Mouse (Mus musculus): ENCODE data around the gene Adamts7. TPM values are rescaled to one million over a fixed set of nuclear protein-coding genes. Genes with fewer than 3 reads are reported as not detected.

Adamts7 gene
- polyA plus RNA-seq, 1 experiment: 19.9 TPM

GRCm38 (mm10) chr9:90183550-90183949 lies 20.7 kb downstream of the Adamts7 start:
- Histone ChIP-seq H3K4me2 (ENCODE audit: low read depth) (peak overlapping the region; percentile 42), H3K27me3 (ENCODE audit: control insufficient read depth, insufficient read depth, insufficient read length) (no peaks in the 10 kb centered on the region), H3ac (ENCODE audit: control insufficient read depth, insufficient read length) (no peak overlapping the region), H3K79me2 (ENCODE audit: control insufficient read depth, insufficient read depth) (no peaks in the 10 kb centered on the region), H3K4me3 (no peak overlapping the region), H3K36me3 (ENCODE audit: control insufficient read depth, insufficient read depth) (no peaks in the 10 kb centered on the region)
- TF ChIP-seq E2F4 (IDR thresholded peaks at IDR 0.05; ENCODE audit: insufficient read depth) (no peak), TCF12 (IDR thresholded peaks at IDR 0.05; ENCODE audit: insufficient read depth, poor library complexity, severe bottlenecking) (no peak), MYOG (IDR thresholded peaks at IDR 0.05; ENCODE audit: control insufficient read depth in 1 of 3, insufficient read depth in 1 of 3, insufficient read length in 2 of 3, low read depth in 2 of 3) (no peak), REST (IDR thresholded peaks at IDR 0.05; ENCODE audit: insufficient read depth, insufficient read length) (no peak), TCF3 (IDR thresholded peaks at IDR 0.05; ENCODE audit: insufficient read length, low read depth) (no peak), MAX (IDR thresholded peaks at IDR 0.05; ENCODE audit: low read depth) (no peak), POLR2A (IDR thresholded peaks at IDR 0.05; ENCODE audit: insufficient read length, low read depth) (no peak), CEBPB (IDR thresholded peaks at IDR 0.05; ENCODE audit: insufficient read depth, poor library complexity, severe bottlenecking) (no peak), SRF (IDR thresholded peaks at IDR 0.05; ENCODE audit: control insufficient read depth, insufficient read length, low read depth) (no peak), MYOD1 (IDR thresholded peaks at IDR 0.05; ENCODE audit: control insufficient read depth in 1 of 3, insufficient read length in 2 of 3, low read depth in 2 of 3) (no peak)

GRCm38 (mm10) chr9:90184116-90184515 lies 21.2 kb downstream of the Adamts7 start:
- H3ac ChIP-seq (ENCODE audit: control insufficient read depth, insufficient read length): no peak overlapping the region
- H3K4me3 ChIP-seq: no peak overlapping the region
- no peaks in the 10 kb centered on the region for H3K27me3 ChIP-seq (ENCODE audit: control insufficient read depth, insufficient read depth, insufficient read length)
- peak overlapping the region; percentile 42 for H3K4me2 ChIP-seq (ENCODE audit: low read depth)
- no peaks in the 10 kb centered on the region for H3K36me3 ChIP-seq (ENCODE audit: control insufficient read depth, insufficient read depth)
- TF ChIP-seq POLR2A (IDR thresholded peaks at IDR 0.05; ENCODE audit: insufficient read length, low read depth): peak; percentile 24
- peak; percentile 27 for TF ChIP-seq TCF12 (IDR thresholded peaks at IDR 0.05; ENCODE audit: insufficient read depth, poor library complexity, severe bottlenecking)
- peak; percentile 52 to 84 (median 62) for TF ChIP-seq MYOG (IDR thresholded peaks at IDR 0.05; ENCODE audit: control insufficient read depth in 1 of 3, insufficient read depth in 1 of 3, insufficient read length in 2 of 3, low read depth in 2 of 3)
- TF ChIP-seq MYOD1 (IDR thresholded peaks at IDR 0.05; ENCODE audit: control insufficient read depth in 1 of 3, insufficient read length in 2 of 3, low read depth in 2 of 3): peak in 2 of 3 experiments; percentile 48 to 80
- no peak for TF ChIP-seq SRF (IDR thresholded peaks at IDR 0.05; ENCODE audit: control insufficient read depth, insufficient read length, low read depth)
- H3K79me2 ChIP-seq (ENCODE audit: control insufficient read depth, insufficient read depth): no peaks in the 10 kb centered on the region

GRCm38 (mm10) chr9:90185356-90185910 lies 22.6 kb downstream of the Adamts7 start:
- Histone ChIP-seq H3K36me3 (ENCODE audit: control insufficient read depth, insufficient read depth) (peaks cover 4% of the 10 kb centered on the region), H3K79me2 (ENCODE audit: control insufficient read depth, insufficient read depth) (no peaks in the 10 kb centered on the region), H3ac (ENCODE audit: control insufficient read depth, insufficient read length) (no peak overlapping the region), H3K4me3 (no peak overlapping the region), H3K27me3 (ENCODE audit: control insufficient read depth, insufficient read depth, insufficient read length) (no peaks in the 10 kb centered on the region), H3K4me2 (ENCODE audit: low read depth) (no peak overlapping the region)
- TF ChIP-seq E2F4 (IDR thresholded peaks at IDR 0.05; ENCODE audit: insufficient read depth) (no peak), POLR2A (IDR thresholded peaks at IDR 0.05; ENCODE audit: insufficient read length, low read depth) (no peak), CEBPB (IDR thresholded peaks at IDR 0.05; ENCODE audit: insufficient read depth, poor library complexity, severe bottlenecking) (no peak), MYOG (IDR thresholded peaks at IDR 0.05; ENCODE audit: control insufficient read depth in 1 of 3, insufficient read depth in 1 of 3, insufficient read length in 2 of 3, low read depth in 2 of 3) (no peak), TCF12 (IDR thresholded peaks at IDR 0.05; ENCODE audit: insufficient read depth, poor library complexity, severe bottlenecking) (no peak), MAX (IDR thresholded peaks at IDR 0.05; ENCODE audit: low read depth) (no peak), REST (IDR thresholded peaks at IDR 0.05; ENCODE audit: insufficient read depth, insufficient read length) (no peak), SRF (IDR thresholded peaks at IDR 0.05; ENCODE audit: control insufficient read depth, insufficient read length, low read depth) (no peak), POLR2AphosphoS2 (IDR thresholded peaks at IDR 0.05; ENCODE audit: insufficient read length, low read depth) (no peak), MYOD1 (IDR thresholded peaks at IDR 0.05; ENCODE audit: control insufficient read depth in 1 of 3, insufficient read length in 2 of 3, low read depth in 2 of 3) (no peak), TCF3 (IDR thresholded peaks at IDR 0.05; ENCODE audit: insufficient read length, low read depth) (no peak), USF1 (IDR thresholded peaks at IDR 0.05; ENCODE audit: low read depth) (no peak)

GRCm38 (mm10) chr9:90188893-90189292 lies 26.0 kb downstream of the Adamts7 start:
- H3K4me2 ChIP-seq (ENCODE audit: low read depth): no peak overlapping the region
- H3K36me3 ChIP-seq (ENCODE audit: control insufficient read depth, insufficient read depth): peaks cover 4% of the 10 kb centered on the region

More at GRCm38 (mm10) chr9:90188893-90189292, 26.0 kb downstream of the Adamts7 start:
- Histone ChIP-seq H3K27me3 (ENCODE audit: control insufficient read depth, insufficient read depth, insufficient read length) (no peaks in the 10 kb centered on the region), H3ac (ENCODE audit: control insufficient read depth, insufficient read length) (no peak overlapping the region), H3K4me3 (no peak overlapping the region), H3K79me2 (ENCODE audit: control insufficient read depth, insufficient read depth) (no peaks in the 10 kb centered on the region)
- TF ChIP-seq CEBPB (IDR thresholded peaks at IDR 0.05; ENCODE audit: insufficient read depth, poor library complexity, severe bottlenecking) (no peak), MAX (IDR thresholded peaks at IDR 0.05; ENCODE audit: low read depth) (no peak), TCF3 (IDR thresholded peaks at IDR 0.05; ENCODE audit: insufficient read length, low read depth) (no peak), SRF (IDR thresholded peaks at IDR 0.05; ENCODE audit: control insufficient read depth, insufficient read length, low read depth) (no peak), POLR2A (IDR thresholded peaks at IDR 0.05; ENCODE audit: insufficient read length, low read depth) (no peak), POLR2AphosphoS2 (IDR thresholded peaks at IDR 0.05; ENCODE audit: insufficient read length, low read depth) (no peak), E2F4 (IDR thresholded peaks at IDR 0.05; ENCODE audit: insufficient read depth) (no peak), MYOD1 (IDR thresholded peaks at IDR 0.05; ENCODE audit: control insufficient read depth in 1 of 3, insufficient read length in 2 of 3, low read depth in 2 of 3) (no peak), TCF12 (IDR thresholded peaks at IDR 0.05; ENCODE audit: insufficient read depth, poor library complexity, severe bottlenecking) (no peak), MYOG (IDR thresholded peaks at IDR 0.05; ENCODE audit: control insufficient read depth in 1 of 3, insufficient read depth in 1 of 3, insufficient read length in 2 of 3, low read depth in 2 of 3) (no peak), REST (IDR thresholded peaks at IDR 0.05; ENCODE audit: insufficient read depth, insufficient read length) (no peak), USF1 (IDR thresholded peaks at IDR 0.05; ENCODE audit: low read depth) (no peak)

Data from myocyte (in vitro differentiated cells).